8 mouse cellular contexts compared by ENCODE assay signal in the genomic region with DNA sequence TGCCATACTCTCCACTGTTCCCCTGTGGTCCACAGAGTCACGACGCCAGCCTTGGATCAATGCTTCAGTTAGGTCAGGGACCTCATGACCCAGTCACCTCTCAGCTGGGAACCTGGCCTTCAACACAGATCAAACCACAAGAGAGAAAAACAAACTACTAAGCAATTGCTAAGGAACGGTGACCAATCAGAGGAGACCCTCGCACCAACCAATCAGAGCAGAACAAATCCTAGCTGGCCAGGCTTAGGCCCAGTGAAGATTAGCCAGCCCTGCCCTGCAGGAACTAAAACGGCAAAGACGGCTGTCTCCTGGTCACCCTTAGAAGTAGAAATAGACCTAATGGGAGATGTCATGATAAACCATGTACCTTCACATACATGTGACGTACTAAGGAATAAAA. TPM values are rescaled to one million over a fixed set of nuclear protein-coding genes. Genes with fewer than 3 reads are reported as not detected.
DNase-seq lines count a peak whose midpoint lies in the region; ATAC-seq and TF ChIP-seq lines count a peak whose summit lies in the region.

No protein-coding gene starts in this region.

- no peak for ATAC-seq in heart, embryonic 14.5 days (ENCODE audit: insufficient number of reproducible peaks, insufficient read depth, low FRiP score, low read depth)
- peak; percentile 89 for ATAC-seq in kidney, postnatal 0 days (replicated peaks; ENCODE audit: low FRiP score, low read depth)
- peak; percentile 76 for ATAC-seq in lung, embryonic 15.5 days (ENCODE audit: borderline replicate concordance, extremely low read depth, low FRiP score, low TSS enrichment)
- peak; percentile 75 for ATAC-seq in stomach, embryonic 15.5 days (ENCODE audit: insufficient read depth, low FRiP score, low read depth)
- ATAC-seq in megakaryocyte-erythroid progenitor cell, adult 5-6 weeks (replicated peaks; ENCODE audit: low FRiP score, low TSS enrichment, poor library complexity, severe bottlenecking): no peak

- intact Hi-C loops in gastrocnemius, postnatal 14 days (cut with DNase I; ENCODE audit: low total_unique reads): no loop called here

- H3K4me1 ChIP-seq in heart, embryonic 14.5 days (ENCODE audit: control insufficient read depth in 2 of 2, insufficient read depth in 2 of 2, low read length in 2 of 2): peaks cover 0 to 3% of the 10 kb centered on the region in 2 experiments; a peak in 2 of 4 replicates
- 0 out of 2 replicates have a peak, but pooled peaks cover 4% of the 10 kb centered on the region for H3K4me1 ChIP-seq in kidney, postnatal 0 days (replicated peaks; ENCODE audit: insufficient read depth, low read length)
- H3K4me1 ChIP-seq in lung, embryonic 15.5 days: 0 out of 2 replicates have a peak, but pooled peaks cover 5% of the 10 kb centered on the region
- H3K4me1 ChIP-seq in stomach, embryonic 15.5 days: 0 out of 2 replicates have a peak, but pooled peaks cover 4% of the 10 kb centered on the region

- H3K9ac ChIP-seq in heart, embryonic 14.5 days (ENCODE audit: low read length): peak overlapping the region; percentile 32; the same call in 1 of the 2 replicates
- H3K9ac ChIP-seq in kidney, postnatal 0 days (ENCODE audit: low read depth, low read length): no peak overlapping the region
- H3K9ac ChIP-seq in lung, embryonic 15.5 days: no peak overlapping the region
- H3K9ac ChIP-seq in stomach, embryonic 15.5 days: no peak overlapping the region

- no peak for TF ChIP-seq CTCF in kidney, postnatal 0 days (IDR thresholded peaks at IDR 0.05; ENCODE audit: low read depth)

- peak; percentile 40 for DNase-seq in gastrocnemius, adult 18-20 months (ENCODE audit: low spot score)
- no peak for DNase-seq in gastrocnemius, postnatal 14 days
- peak; percentile 54 for DNase-seq in embryo, embryonic 10 days (ENCODE audit: low spot score)
- peak; percentile 79 for DNase-seq in kidney, postnatal 0 days (ENCODE audit: low spot score)

- peak overlapping the region; percentile 46 for H3K4me2 ChIP-seq in heart, embryonic 14.5 days (ENCODE audit: low read length)
- peak overlapping the region; percentile 21; the same call in 1 of the 2 replicates for H3K4me2 ChIP-seq in kidney, postnatal 0 days (ENCODE audit: low read length)
- peak overlapping the region; percentile 44 for H3K4me2 ChIP-seq in lung, embryonic 15.5 days
- H3K4me2 ChIP-seq in stomach, embryonic 15.5 days: peak overlapping the region; percentile 33

- H3K27me3 ChIP-seq in heart, embryonic 14.5 days (ENCODE audit: control insufficient read depth, insufficient read depth, low read length): no peaks in the 10 kb centered on the region
- no peaks in the 10 kb centered on the region for H3K27me3 ChIP-seq in kidney, postnatal 0 days (ENCODE audit: insufficient read depth, low read length)
- no peaks in the 10 kb centered on the region for H3K27me3 ChIP-seq in lung, embryonic 15.5 days
- no peaks in the 10 kb centered on the region for H3K27me3 ChIP-seq in stomach, embryonic 15.5 days (replicated peaks)

- no peaks in the 10 kb centered on the region for H3K9me3 ChIP-seq in heart, embryonic 14.5 days (ENCODE audit: control insufficient read depth, low read length)
- H3K9me3 ChIP-seq in kidney, postnatal 0 days (replicated peaks; ENCODE audit: low read length): no peaks in the 10 kb centered on the region
- H3K9me3 ChIP-seq in lung, embryonic 15.5 days: no peaks in the 10 kb centered on the region
- H3K9me3 ChIP-seq in stomach, embryonic 15.5 days: no peaks in the 10 kb centered on the region

- no peak overlapping the region for H3K27ac ChIP-seq in heart, embryonic 14.5 days (replicated peaks in 1 of 2; ENCODE audit: control insufficient read depth in 1 of 2, insufficient read depth in 1 of 2, low read depth in 2 of 2, low read length in 2 of 2)
- H3K27ac ChIP-seq in kidney, postnatal 0 days: peak overlapping the region; percentile 65; the same call in 1 of the 2 replicates
- H3K27ac ChIP-seq in lung, embryonic 15.5 days: no peak overlapping the region
- H3K27ac ChIP-seq in stomach, embryonic 15.5 days: peak overlapping the region; percentile 51; the same call in 1 of the 2 replicates

- 49% methylated on average over 7 of the region's 7 CpGs for WGBS in heart, embryonic 14.5 days
- 38% methylated on average over 7 of the region's 7 CpGs for WGBS in kidney, postnatal 0 days
- WGBS in lung, embryonic 15.5 days: 44% methylated on average over 7 of the region's 7 CpGs
- WGBS in stomach, embryonic 15.5 days: 46% methylated on average over 7 of the region's 7 CpGs

- peaks cover 55% of the 10 kb centered on the region for H3K36me3 ChIP-seq in heart, embryonic 14.5 days (ENCODE audit: control insufficient read depth, insufficient read depth, low read length)
- 0 out of 2 replicates have a peak, but pooled peaks cover 10% of the 10 kb centered on the region for H3K36me3 ChIP-seq in kidney, postnatal 0 days (ENCODE audit: insufficient read depth, low read length)
- H3K36me3 ChIP-seq in lung, embryonic 15.5 days: 0 out of 2 replicates have a peak, but pooled peaks cover 5% of the 10 kb centered on the region
- H3K36me3 ChIP-seq in stomach, embryonic 15.5 days: peaks cover 5% of the 10 kb centered on the region; the same call in 1 of the 2 replicates

- H3K4me3 ChIP-seq in heart, embryonic 14.5 days (ENCODE audit: control insufficient read depth in 1 of 2, insufficient read depth in 1 of 2, low read depth in 1 of 2, low read length in 2 of 2): 0 out of 4 replicates have a peak overlapping the region, but pooled peaks of 1 of the 2 experiments have one; percentile 14
- H3K4me3 ChIP-seq in kidney, postnatal 0 days (replicated peaks; ENCODE audit: low read depth, low read length): no peak overlapping the region
- 0 out of 2 replicates have a peak overlapping the region, but pooled peaks have one; percentile 4 for H3K4me3 ChIP-seq in lung, embryonic 15.5 days
- no peak overlapping the region; the same call in 1 of the 2 replicates for H3K4me3 ChIP-seq in stomach, embryonic 15.5 days (replicated peaks)

RNA-seq across cellular contexts. Expression of gene Fxn, which starts 9.1 kb away (rescaled TPM):
- total RNA-seq in gastrocnemius, adult 18-20 months (2021): 10 to 100 TPM; 18.0 to 19.2 TPM
- total RNA-seq in gastrocnemius, postnatal 14 days (2021): 10 to 100 TPM; 19.8 to 20.8 TPM
- polyA plus RNA-seq in heart, embryonic 14.5 days (2014; fragmentation: Nextera tagmentation; extraction: Ambion mirVana): 60.4 and 64.6 TPM in 2 replicates
- 55.2 and 55.8 TPM in 2 replicates for polyA plus RNA-seq in kidney, postnatal 0 days (2015; fragmentation: Nextera tagmentation; extraction: Ambion mirVana)
- polyA plus RNA-seq in lung, embryonic 15.5 days (2015; fragmentation: Nextera tagmentation; extraction: Ambion mirVana): 52.3 and 54.6 TPM in 2 replicates
- polyA plus RNA-seq in stomach, embryonic 15.5 days (2015; fragmentation: Nextera tagmentation; extraction: Ambion mirVana): 39.3 and 44.3 TPM in 2 replicates
- total RNA-seq in megakaryocyte-erythroid progenitor cell, adult 5-6 weeks (2014; fragmentation: Nextera tagmentation): 91.0 and 120 TPM in 2 replicates
- 32.5 and 40.5 TPM in 2 replicates for total RNA-seq in megakaryocyte-erythroid progenitor cell, adult 5-6 weeks (2017)

RNA-seq across cellular contexts. Expression of gene Tjp2, which starts 46.5 kb away (rescaled TPM):
- total RNA-seq in gastrocnemius, adult 18-20 months (2021): 1 to 10 TPM; 2.9 to 5.2 TPM
- total RNA-seq in gastrocnemius, postnatal 14 days (2021): 1 to 10 TPM; 7.0 to 8.8 TPM
- polyA plus RNA-seq in heart, embryonic 14.5 days (2014; fragmentation: Nextera tagmentation; extraction: Ambion mirVana): 22.7 and 23.2 TPM in 2 replicates
- polyA plus RNA-seq in kidney, postnatal 0 days (2015; fragmentation: Nextera tagmentation; extraction: Ambion mirVana): 24.9 and 25.5 TPM in 2 replicates
- 36.6 and 38.6 TPM in 2 replicates for polyA plus RNA-seq in lung, embryonic 15.5 days (2015; fragmentation: Nextera tagmentation; extraction: Ambion mirVana)
- 34.5 and 39.2 TPM in 2 replicates for polyA plus RNA-seq in stomach, embryonic 15.5 days (2015; fragmentation: Nextera tagmentation; extraction: Ambion mirVana)
- 1.4 and 2.7 TPM in 2 replicates for total RNA-seq in megakaryocyte-erythroid progenitor cell, adult 5-6 weeks (2014; fragmentation: Nextera tagmentation)
- total RNA-seq in megakaryocyte-erythroid progenitor cell, adult 5-6 weeks (2017): 2.3 and 3.6 TPM in 2 replicates

Comparison
In these comparisons a context has a peak if more than half of its experiments do, and no peak if none do; other contexts are left out.
1. ATAC-seq: peak in kidney, postnatal 0 days (single experiment), lung, embryonic 15.5 days (single experiment) and stomach, embryonic 15.5 days (single experiment); none in heart, embryonic 14.5 days (single experiment) and megakaryocyte-erythroid progenitor cell, adult 5-6 weeks (single experiment).
2. H3K27ac ChIP-seq: peak in kidney, postnatal 0 days (single experiment) and stomach, embryonic 15.5 days (single experiment); none in heart, embryonic 14.5 days (0 of 2) and lung, embryonic 15.5 days (single experiment).
3. Peak in every context shown above with its lines, with median percentiles within 50 percentile points of each other: H3K4me2 ChIP-seq.